Comparison of ENCODE assay signal across 10 mouse cellular contexts in the genomic region with DNA sequence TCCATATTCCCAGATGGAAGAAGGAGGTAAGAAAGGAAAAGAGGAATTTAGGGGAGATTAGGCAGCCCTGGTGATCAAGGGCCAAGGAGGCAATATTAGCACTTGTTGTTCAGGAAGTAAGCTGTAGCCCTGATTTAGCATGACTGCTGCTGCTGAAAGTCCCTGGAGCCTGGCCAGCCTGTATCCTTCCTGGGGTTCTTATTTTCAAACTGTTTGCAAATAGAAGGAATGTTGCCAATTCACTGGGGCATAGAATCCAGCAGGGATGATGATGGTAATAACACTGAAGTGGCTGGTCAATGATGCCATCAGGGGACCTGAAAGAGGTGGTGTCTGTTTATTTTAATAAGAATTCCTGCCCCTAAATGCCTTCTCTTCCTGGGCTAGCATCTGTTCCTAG.
DNase-seq lines count a peak whose midpoint lies in the region; ATAC-seq and TF ChIP-seq lines count a peak whose summit lies in the region.
"Had no signal": no experiment of that assay in that cellular context is flagged by ENCODE, and none has a peak within 500 bp of the region (broad histone marks: within the 10 kb centered on the region; RNA-seq: fewer than 3 reads in every experiment).

No protein-coding gene starts in this region.

- TF ChIP-seq CTCF in lung, adult 2 months (IDR thresholded peaks at IDR 0.05; ENCODE audit: insufficient read depth, low read length) = no peak

- peak; percentile 43 to 53 for DNase-seq in cerebellum, postnatal 10 days
- no peak for DNase-seq in cerebellum, adult 9-10 months
- peak; percentile 3 for DNase-seq in lung, postnatal 10 days
- DNase-seq in lung, adult 2 months = no peak
- peak; percentile 12 to 18 for DNase-seq in layer of hippocampus, postnatal 14 days (ENCODE audit: low spot score in 2 of 2)
- DNase-seq in right cerebral cortex, postnatal 25 days = peak; percentile 20
- no peak for DNase-seq in liver, embryonic 11.5 days (ENCODE audit: low spot score)
- no peak for DNase-seq in lung, adult 18-20 months
- DNase-seq: heart, postnatal 14 days; lung, postnatal 14 days had no signal

- H3K27me3 ChIP-seq in liver, embryonic 11.5 days (replicated peaks; ENCODE audit: control insufficient read depth, insufficient read depth, low read length) = no peaks in the 10 kb centered on the region

- no peak for ATAC-seq in liver, embryonic 11.5 days (replicated peaks; ENCODE audit: low FRiP score)

- no peak overlapping the region for H3K4me2 ChIP-seq in liver, embryonic 11.5 days

- H3K27ac ChIP-seq in liver, embryonic 11.5 days (ENCODE audit: low read depth, low read length) = no peak overlapping the region

- H3K9me3 ChIP-seq in liver, embryonic 11.5 days (ENCODE audit: control insufficient read depth, low read length) = no peaks in the 10 kb centered on the region

- H3K9ac ChIP-seq in liver, embryonic 11.5 days (ENCODE audit: low read depth, low read length) = no peak overlapping the region

- H3K4me1 ChIP-seq in lung, adult 2 months (ENCODE audit: control insufficient read depth, insufficient read depth, low read length) = no peaks in the 10 kb centered on the region
- H3K4me1 ChIP-seq in liver, embryonic 11.5 days (replicated peaks; ENCODE audit: control insufficient read depth, insufficient read depth, low read length) = no peaks in the 10 kb centered on the region

- H3K36me3 ChIP-seq in liver, embryonic 11.5 days (ENCODE audit: control insufficient read depth, insufficient read depth, low read length) = no peaks in the 10 kb centered on the region

- H3K4me3 ChIP-seq in lung, adult 2 months (replicated peaks; ENCODE audit: extremely low read depth, low read depth, low read length) = no peak overlapping the region
- H3K4me3 ChIP-seq in liver, embryonic 11.5 days (ENCODE audit: low read depth, low read length) = no peak overlapping the region

- no peak for TF ChIP-seq POLR2A in lung, adult 2 months (IDR thresholded peaks at IDR 0.05; ENCODE audit: borderline replicate concordance, extremely low read depth, low read depth, low read length)

Comparison
In these comparisons a context has a peak if more than half of its experiments do, and no peak if none do; other contexts are left out.
1. DNase-seq: peak in cerebellum, postnatal 10 days (2 of 2), lung, postnatal 10 days (single experiment), layer of hippocampus, postnatal 14 days (2 of 2) and right cerebral cortex, postnatal 25 days (single experiment); none in cerebellum, adult 9-10 months (single experiment), lung, adult 2 months (single experiment), liver, embryonic 11.5 days (single experiment) and lung, adult 18-20 months (0 of 2).